Mouse (Mus musculus): ENCODE data around the gene Frmd4b. TPM values are rescaled to one million over a fixed set of nuclear protein-coding genes. Genes with fewer than 3 reads are reported as not detected.

The Frmd4b gene
- polyA plus RNA-seq, 1 experiment: 6.8 TPM

DNA sequence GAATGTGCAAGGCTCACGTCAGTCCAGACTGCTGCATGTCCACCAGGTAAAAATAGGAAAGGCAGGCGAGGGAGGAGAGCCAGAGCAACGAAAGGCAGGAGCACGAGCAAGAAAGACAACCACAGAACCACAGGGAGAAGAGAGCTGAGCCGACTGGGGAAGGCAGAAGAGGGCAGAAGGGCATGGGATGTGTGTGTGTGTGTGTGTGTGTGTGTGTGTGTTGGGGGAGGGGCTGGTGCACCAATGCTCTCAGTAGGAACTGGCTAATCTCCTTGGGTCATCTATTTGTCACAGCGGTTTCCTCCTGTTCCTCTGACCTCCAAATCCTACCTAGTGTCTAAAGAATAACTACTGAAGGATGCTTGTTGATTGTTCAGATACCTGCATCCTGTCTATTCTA, 308.2 kb downstream of the Frmd4b start:
- Histone ChIP-seq H3K27me3 (ENCODE audit: control insufficient read depth, insufficient read depth, low read length) (no peaks in the 10 kb centered on the region), H3K27ac (ENCODE audit: control insufficient read depth, insufficient read depth, low read depth, low read length) (no peak overlapping the region), H3K4me1 (ENCODE audit: control insufficient read depth, insufficient read depth, low read length) (peaks cover 2% of the 10 kb centered on the region), H3K4me3 (ENCODE audit: control insufficient read depth, low read depth, low read length) (no peak overlapping the region), H3K36me3 (ENCODE audit: control insufficient read depth, insufficient read depth, low read length) (no peaks in the 10 kb centered on the region)
- TF ChIP-seq CTCF (IDR thresholded peaks at IDR 0.05; ENCODE audit: control insufficient read depth, insufficient read depth, insufficient replicate concordance, low read depth, low read length) (no peak), POLR2A (IDR thresholded peaks at IDR 0.05; ENCODE audit: control insufficient read depth, low read depth, low read length) (no peak)

DNA sequence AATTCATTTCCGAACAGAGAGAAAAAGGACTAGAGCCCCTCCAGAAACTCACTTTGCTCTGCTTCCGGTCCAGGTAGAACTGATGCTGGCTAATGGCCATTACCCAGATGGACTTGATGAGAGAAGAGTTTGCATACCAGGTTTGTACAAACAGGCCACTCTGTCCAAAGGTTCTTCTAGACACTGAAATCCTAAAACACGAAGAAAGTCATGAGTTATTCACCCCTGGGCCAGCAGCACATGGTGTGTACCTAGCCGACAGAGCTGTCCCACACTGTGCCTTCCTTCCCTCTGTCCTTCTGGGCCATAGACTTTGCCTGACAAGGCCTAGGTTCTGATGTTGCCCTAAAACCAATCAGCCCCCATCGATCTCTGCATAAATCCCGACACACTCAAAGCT, 308.8 kb downstream of the Frmd4b start:
- Histone ChIP-seq H3K36me3 (ENCODE audit: control insufficient read depth, insufficient read depth, low read length) (no peaks in the 10 kb centered on the region), H3K27me3 (ENCODE audit: control insufficient read depth, insufficient read depth, low read length) (no peaks in the 10 kb centered on the region), H3K4me1 (ENCODE audit: control insufficient read depth, insufficient read depth, low read length) (peaks cover 2% of the 10 kb centered on the region), H3K4me3 (ENCODE audit: control insufficient read depth, low read depth, low read length) (no peak overlapping the region), H3K27ac (ENCODE audit: control insufficient read depth, insufficient read depth, low read depth, low read length) (no peak overlapping the region)
- TF ChIP-seq CTCF (IDR thresholded peaks at IDR 0.05; ENCODE audit: control insufficient read depth, insufficient read depth, insufficient replicate concordance, low read depth, low read length) (no peak), POLR2A (IDR thresholded peaks at IDR 0.05; ENCODE audit: control insufficient read depth, low read depth, low read length) (no peak)

- H3K4me3 ChIP-seq (ENCODE audit: control insufficient read depth, low read depth, low read length): no peak overlapping the region
- H3K4me1 ChIP-seq (ENCODE audit: control insufficient read depth, insufficient read depth, low read length): peaks cover 2% of the 10 kb centered on the region
- H3K27me3 ChIP-seq (ENCODE audit: control insufficient read depth, insufficient read depth, low read length): no peaks in the 10 kb centered on the region
- no peak overlapping the region for H3K27ac ChIP-seq (ENCODE audit: control insufficient read depth, insufficient read depth, low read depth, low read length)
- no peaks in the 10 kb centered on the region for H3K36me3 ChIP-seq (ENCODE audit: control insufficient read depth, insufficient read depth, low read length)
- TF ChIP-seq CTCF (IDR thresholded peaks at IDR 0.05; ENCODE audit: control insufficient read depth, insufficient read depth, insufficient replicate concordance, low read depth, low read length): no peak
- no peak for TF ChIP-seq POLR2A (IDR thresholded peaks at IDR 0.05; ENCODE audit: control insufficient read depth, low read depth, low read length)
Measured at GRCm38 (mm10) chr6:97307231-97307630, 310.1 kb downstream of the Frmd4b start.

GRCm38 (mm10) chr6:97306351-97306750, 311.0 kb downstream of the Frmd4b start:
- Histone ChIP-seq H3K4me1 (ENCODE audit: control insufficient read depth, insufficient read depth, low read length) (no peaks in the 10 kb centered on the region), H3K36me3 (ENCODE audit: control insufficient read depth, insufficient read depth, low read length) (no peaks in the 10 kb centered on the region), H3K4me3 (ENCODE audit: control insufficient read depth, low read depth, low read length) (no peak overlapping the region), H3K27ac (ENCODE audit: control insufficient read depth, insufficient read depth, low read depth, low read length) (no peak overlapping the region), H3K27me3 (ENCODE audit: control insufficient read depth, insufficient read depth, low read length) (no peaks in the 10 kb centered on the region)
- no peak for TF ChIP-seq POLR2A (IDR thresholded peaks at IDR 0.05; ENCODE audit: control insufficient read depth, low read depth, low read length)
- no peak for TF ChIP-seq CTCF (IDR thresholded peaks at IDR 0.05; ENCODE audit: control insufficient read depth, insufficient read depth, insufficient replicate concordance, low read depth, low read length)

- H3K27ac ChIP-seq (ENCODE audit: control insufficient read depth, insufficient read depth, low read depth, low read length): no peak overlapping the region
- TF ChIP-seq POLR2A (IDR thresholded peaks at IDR 0.05; ENCODE audit: control insufficient read depth, low read depth, low read length): no peak
- no peak for TF ChIP-seq CTCF (IDR thresholded peaks at IDR 0.05; ENCODE audit: control insufficient read depth, insufficient read depth, insufficient replicate concordance, low read depth, low read length)
- H3K36me3 ChIP-seq (ENCODE audit: control insufficient read depth, insufficient read depth, low read length): no peaks in the 10 kb centered on the region
- no peaks in the 10 kb centered on the region for H3K27me3 ChIP-seq (ENCODE audit: control insufficient read depth, insufficient read depth, low read length)
- H3K4me1 ChIP-seq (ENCODE audit: control insufficient read depth, insufficient read depth, low read length): no peaks in the 10 kb centered on the region
- no peak overlapping the region for H3K4me3 ChIP-seq (ENCODE audit: control insufficient read depth, low read depth, low read length)
Measured at GRCm38 (mm10) chr6:97305491-97305890, 311.9 kb downstream of the Frmd4b start.

DNA sequence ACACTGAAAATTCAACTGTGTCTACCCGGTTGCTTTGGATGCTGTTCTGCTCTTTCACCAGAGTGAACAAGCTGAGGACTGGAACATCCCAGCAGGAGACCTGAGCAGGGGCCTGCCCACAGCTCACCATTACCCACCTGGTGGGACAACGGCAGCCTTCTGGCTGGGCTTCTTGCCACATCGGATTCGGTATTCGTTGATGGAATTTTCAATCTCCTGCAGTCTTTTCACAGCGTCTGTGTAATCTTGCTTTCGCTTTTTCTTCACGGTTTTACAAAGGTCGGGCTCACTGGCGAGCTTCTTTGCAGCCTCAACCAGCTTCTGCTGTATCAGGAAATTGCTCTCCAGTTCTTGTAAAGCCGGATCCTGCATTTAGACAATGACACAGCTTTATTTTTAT, 312.3 kb downstream of the Frmd4b start:
- TF ChIP-seq POLR2A (IDR thresholded peaks at IDR 0.05; ENCODE audit: control insufficient read depth, low read depth, low read length): no peak
- TF ChIP-seq CTCF (IDR thresholded peaks at IDR 0.05; ENCODE audit: control insufficient read depth, insufficient read depth, insufficient replicate concordance, low read depth, low read length): no peak
- no peaks in the 10 kb centered on the region for H3K27me3 ChIP-seq (ENCODE audit: control insufficient read depth, insufficient read depth, low read length)
- H3K4me1 ChIP-seq (ENCODE audit: control insufficient read depth, insufficient read depth, low read length): no peaks in the 10 kb centered on the region
- no peaks in the 10 kb centered on the region for H3K36me3 ChIP-seq (ENCODE audit: control insufficient read depth, insufficient read depth, low read length)
- no peak overlapping the region for H3K4me3 ChIP-seq (ENCODE audit: control insufficient read depth, low read depth, low read length)
- H3K27ac ChIP-seq (ENCODE audit: control insufficient read depth, insufficient read depth, low read depth, low read length): no peak overlapping the region

DNA sequence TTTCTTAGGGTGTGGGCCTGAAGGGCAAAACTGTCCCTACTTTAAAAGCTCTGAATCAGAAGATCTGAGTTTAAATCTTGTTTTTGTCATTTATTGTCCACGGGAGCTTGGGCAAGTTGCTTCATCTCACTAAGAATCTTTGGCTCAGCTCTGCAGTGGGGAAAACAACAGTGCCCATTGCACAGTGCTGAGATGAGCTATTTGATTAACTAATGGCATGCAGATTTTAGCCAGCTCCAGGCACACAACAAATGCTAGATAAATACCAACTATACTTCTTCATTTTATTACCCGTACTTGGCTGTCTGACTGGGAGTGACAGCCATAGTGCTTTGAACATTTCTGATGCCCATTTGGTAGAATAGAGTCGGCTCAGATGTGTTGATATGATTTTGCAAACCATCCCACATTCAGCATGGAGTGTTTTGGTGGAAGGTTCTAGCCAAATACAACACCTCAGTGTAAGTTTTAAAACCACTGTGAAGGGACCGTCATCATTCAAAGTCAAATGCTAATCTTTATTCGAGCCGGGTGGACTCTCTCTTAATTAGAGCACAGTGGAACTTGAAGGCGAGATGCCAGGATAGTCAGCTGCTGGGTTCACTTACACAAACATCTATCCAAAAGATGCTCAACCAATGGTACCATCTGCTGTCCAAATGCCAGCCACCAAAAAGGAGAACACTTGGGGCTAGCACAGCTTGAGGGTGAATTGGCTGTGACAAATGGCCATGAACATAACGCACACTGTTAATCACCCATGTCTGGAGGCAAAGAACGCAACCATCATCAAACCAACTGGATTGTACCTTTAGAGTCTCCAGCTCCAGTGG, 313.8 kb downstream of the Frmd4b start:
- no peaks in the 10 kb centered on the region for H3K4me1 ChIP-seq (ENCODE audit: control insufficient read depth, insufficient read depth, low read length)
- no peak overlapping the region for H3K27ac ChIP-seq (ENCODE audit: control insufficient read depth, insufficient read depth, low read depth, low read length)
- no peak overlapping the region for H3K4me3 ChIP-seq (ENCODE audit: control insufficient read depth, low read depth, low read length)
- H3K36me3 ChIP-seq (ENCODE audit: control insufficient read depth, insufficient read depth, low read length): no peaks in the 10 kb centered on the region
- H3K27me3 ChIP-seq (ENCODE audit: control insufficient read depth, insufficient read depth, low read length): no peaks in the 10 kb centered on the region
- no peak for TF ChIP-seq POLR2A (IDR thresholded peaks at IDR 0.05; ENCODE audit: control insufficient read depth, low read depth, low read length)
- TF ChIP-seq CTCF (IDR thresholded peaks at IDR 0.05; ENCODE audit: control insufficient read depth, insufficient read depth, insufficient replicate concordance, low read depth, low read length): no peak
